Comparison of ENCODE assay signal across 23 mouse cellular contexts in genomic region chr8:41972416-41972815, GRCm38 (mm10).
A peak's percentile ranks its signal among the peaks of the same experiment; 100 is the strongest.
DNase-seq lines count a peak whose midpoint lies in the region; TF ChIP-seq lines count a peak whose summit lies in the region.
"Had no signal": no experiment of that assay in that cellular context is flagged by ENCODE, and none has a peak within 500 bp of the region (broad histone marks: within the 10 kb centered on the region; RNA-seq: fewer than 3 reads in every experiment).

No protein-coding gene starts in this region.

- peak overlapping the region; percentile 33; the same call in 1 of the 2 replicates for H3K27ac ChIP-seq in layer of hippocampus, adult 2 months
- H3K27ac ChIP-seq in left cerebral cortex, adult 2 months, result peak overlapping the region; percentile 79
- H3K27ac ChIP-seq: embryonic facial prominence, embryonic 10.5 days; embryonic facial prominence, embryonic 13.5 days; forebrain, embryonic 12.5 days; forebrain, embryonic 15.5 days; gastrocnemius, adult 2 months; hindbrain, embryonic 12.5 days; hindbrain, embryonic 15.5 days had no signal

- no peak for DNase-seq in layer of hippocampus, adult 2 months (ENCODE audit: low spot score in 2 of 2)
- no peak for DNase-seq in layer of hippocampus, adult 8-10 months (ENCODE audit: low spot score in 2 of 2)
- no peak for DNase-seq in left cerebral cortex, adult 2 months (ENCODE audit: extremely low spot score in 1 of 2, low spot score in 2 of 2)
- DNase-seq in left cerebral cortex, postnatal 4 days, result no peak
- peak; percentile 71 for DNase-seq in brain, adult 2 months (ENCODE audit: low read depth, low spot score)
- DNase-seq in telencephalon, adult 2 months (ENCODE audit: low read depth, low spot score), result peak; percentile 62
- DNase-seq: adrenal gland, adult 2 months; adrenal gland, postnatal 14 days; cerebellum, adult 11-12 months; cerebellum, adult 8-10 months; cerebellum, postnatal 10 days; cerebellum, postnatal 36 days; embryo, embryonic 11 days; gastrocnemius, adult 2 months; gastrocnemius, postnatal 14 days; heart, adult 11 months had no signal

- intact Hi-C loops in left cerebral cortex, adult 2 months (cut with DNase I), result no loop called here
- intact Hi-C loops in left cerebral cortex, postnatal 4 days (cut with DNase I), result no loop called here

- TF ChIP-seq CTCF in layer of hippocampus, adult 2 months (conservative IDR thresholded peaks at IDR 0.05), result no peak
- no peak for TF ChIP-seq CTCF in left cerebral cortex, adult 2 months (IDR thresholded peaks at IDR 0.05)

- no peak overlapping the region for H3K4me3 ChIP-seq in layer of hippocampus, adult 2 months
- no peak overlapping the region for H3K4me3 ChIP-seq in left cerebral cortex, adult 2 months
- H3K4me3 ChIP-seq: embryonic facial prominence, embryonic 10.5 days; embryonic facial prominence, embryonic 13.5 days; erythroblast, embryonic 14.5 days; forebrain, embryonic 12.5 days; forebrain, embryonic 15.5 days; gastrocnemius, adult 2 months; hindbrain, embryonic 12.5 days; hindbrain, embryonic 15.5 days had no signal

Comparison
In these comparisons a context has a peak if more than half of its experiments do, and no peak if none do; other contexts are left out.
1. DNase-seq: peak in brain, adult 2 months (single experiment) and telencephalon, adult 2 months (single experiment); none in layer of hippocampus, adult 2 months (0 of 2), layer of hippocampus, adult 8-10 months (0 of 2), left cerebral cortex, adult 2 months (0 of 2) and left cerebral cortex, postnatal 4 days (single experiment).